8 mouse cellular contexts compared by ENCODE assay signal in the genomic region with DNA sequence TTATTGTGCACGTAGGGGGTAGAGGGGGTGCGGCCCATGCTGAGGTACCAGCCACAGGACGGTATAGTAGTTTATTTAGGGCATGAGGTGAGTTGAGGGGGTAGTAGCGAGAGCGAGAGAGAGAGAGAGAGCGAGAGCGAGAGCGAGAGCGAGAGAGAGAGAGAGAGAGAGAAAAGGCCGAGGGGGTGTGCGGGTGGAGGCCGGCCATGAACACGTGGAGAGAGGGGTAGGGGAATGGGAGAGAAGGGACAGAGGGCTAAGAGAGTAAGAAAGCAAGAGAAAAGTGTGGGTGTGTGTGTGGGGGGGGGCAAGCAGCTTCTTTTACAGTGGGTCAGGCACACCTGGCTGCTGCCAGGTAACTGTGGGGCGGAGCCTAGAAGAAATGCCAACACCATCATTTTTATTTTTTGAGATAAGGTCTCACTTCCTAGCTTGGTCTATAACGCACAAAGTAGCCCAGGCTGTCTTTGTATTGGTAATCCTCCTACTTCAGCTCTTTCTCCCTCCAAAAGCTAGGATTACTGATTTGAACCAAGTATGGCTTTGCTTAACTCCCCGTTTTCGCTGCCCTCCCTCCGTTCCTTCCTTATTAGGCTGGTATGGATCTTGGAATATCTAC. TPM values are rescaled to one million over a fixed set of nuclear protein-coding genes. Genes with fewer than 3 reads are reported as not detected.
DNase-seq lines count a peak whose midpoint lies in the region; ATAC-seq lines count a peak whose summit lies in the region.

No protein-coding gene starts in this region.

- peak overlapping the region; percentile 35 for H3K9ac ChIP-seq in heart, embryonic 16.5 days (ENCODE audit: low read length)
- 0 out of 2 replicates have a peak overlapping the region, but pooled peaks have one; percentile 28 for H3K9ac ChIP-seq in midbrain, embryonic 12.5 days (replicated peaks)

- H3K27me3 ChIP-seq in heart, embryonic 16.5 days (ENCODE audit: control insufficient read depth, insufficient read depth, low read length): no peaks in the 10 kb centered on the region
- no peaks in the 10 kb centered on the region for H3K27me3 ChIP-seq in hindbrain, embryonic 10.5 days (ENCODE audit: insufficient read depth, poor library complexity, severe bottlenecking)
- 0 out of 2 replicates have a peak, but pooled peaks cover 3% of the 10 kb centered on the region for H3K27me3 ChIP-seq in midbrain, embryonic 12.5 days

- H3K4me1 ChIP-seq in heart, embryonic 16.5 days (ENCODE audit: control insufficient read depth, insufficient read depth, low read length): peaks cover 25% of the 10 kb centered on the region
- H3K4me1 ChIP-seq in hindbrain, embryonic 10.5 days (replicated peaks): peaks cover 35% of the 10 kb centered on the region
- H3K4me1 ChIP-seq in midbrain, embryonic 12.5 days: peaks cover 32% of the 10 kb centered on the region

- ATAC-seq in heart, embryonic 16.5 days (replicated peaks; ENCODE audit: extremely low read depth, insufficient read depth, low FRiP score): no peak
- no peak; the same call in 1 of the 2 replicates for ATAC-seq in midbrain, embryonic 12.5 days (ENCODE audit: low FRiP score, low read depth)
- no peak for ATAC-seq in cerebellum, adult (ENCODE audit: insufficient number of reproducible peaks, low FRiP score, low TSS enrichment)

- no peak for DNase-seq in heart, postnatal 10 days
- DNase-seq in MN1 (ENCODE audit: low spot score): peak; percentile 47
- peak; percentile 20 for DNase-seq in hindbrain, embryonic 10.5 days (ENCODE audit: low spot score)
- no peak for DNase-seq in cerebellum, adult 8-10 months
- DNase-seq in gastrocnemius, postnatal 36 days: no peak

- H3K36me3 ChIP-seq in heart, embryonic 16.5 days (ENCODE audit: control insufficient read depth, insufficient read depth): peaks cover 7% of the 10 kb centered on the region
- peaks cover 26% of the 10 kb centered on the region for H3K36me3 ChIP-seq in hindbrain, embryonic 10.5 days
- peaks cover 7% of the 10 kb centered on the region for H3K36me3 ChIP-seq in midbrain, embryonic 12.5 days

- peak overlapping the region; percentile 65 for H3K4me2 ChIP-seq in heart, embryonic 16.5 days (ENCODE audit: low read depth, low read length)
- peak overlapping the region; percentile 98 for H3K4me2 ChIP-seq in midbrain, embryonic 12.5 days (replicated peaks)

- intact Hi-C loops in heart, postnatal 10 days (cut with DNase I): no loop called here
- intact Hi-C loops in gastrocnemius, postnatal 36 days (cut with DNase I): loop anchor here (2.0 kb wide), 1 partner anchor 19 kb away; a partner anchor contains a TSS

- WGBS in heart, embryonic 16.5 days: 27% methylated on average over 18 of the region's 18 CpGs
- 23% methylated on average over 18 of the region's 18 CpGs for WGBS in hindbrain, embryonic 10.5 days
- WGBS in midbrain, embryonic 12.5 days: 38% methylated on average over 18 of the region's 18 CpGs

- H3K4me3 ChIP-seq in heart, embryonic 16.5 days (ENCODE audit: low read length): peak overlapping the region; percentile 93
- H3K4me3 ChIP-seq in hindbrain, embryonic 10.5 days: peak overlapping the region; percentile 85
- H3K4me3 ChIP-seq in midbrain, embryonic 12.5 days: peak overlapping the region; percentile 92

- H3K27ac ChIP-seq in heart, embryonic 16.5 days (ENCODE audit: low read length): peak overlapping the region; percentile 66
- peak overlapping the region; percentile 85 for H3K27ac ChIP-seq in hindbrain, embryonic 10.5 days
- peak overlapping the region; percentile 70 for H3K27ac ChIP-seq in midbrain, embryonic 12.5 days (replicated peaks)

- H3K9me3 ChIP-seq in heart, embryonic 16.5 days (replicated peaks; ENCODE audit: control insufficient read depth, low read length): no peaks in the 10 kb centered on the region
- no peaks in the 10 kb centered on the region for H3K9me3 ChIP-seq in hindbrain, embryonic 10.5 days
- H3K9me3 ChIP-seq in midbrain, embryonic 12.5 days: no peaks in the 10 kb centered on the region

RNA-seq across cellular contexts. Expression of a gene that starts 0.5 kb away (rescaled TPM):
- 79.2 and 90.0 TPM in 2 replicates for polyA plus RNA-seq in heart, embryonic 16.5 days (2015; fragmentation: Nextera tagmentation; extraction: Ambion mirVana)
- 10 to 100 TPM; 35.3 to 42.5 TPM for total RNA-seq in heart, postnatal 10 days (2021)
- 105 and 120 TPM in 2 replicates for polyA plus RNA-seq in hindbrain, embryonic 10.5 days (2016; fragmentation: Nextera tagmentation; extraction: Ambion mirVana)
- polyA plus RNA-seq in midbrain, embryonic 12.5 days (2016; fragmentation: Nextera tagmentation; extraction: Ambion mirVana): 114 and 117 TPM in 2 replicates
- total RNA-seq in gastrocnemius, postnatal 36 days (2021): 10 to 100 TPM; 11.3 to 12.8 TPM

RNA-seq across cellular contexts. Expression of a gene that starts 3.3 kb away (rescaled TPM):
- polyA plus RNA-seq in heart, embryonic 16.5 days (2015; fragmentation: Nextera tagmentation; extraction: Ambion mirVana): 0.16 and 0.20 TPM in 2 replicates
- total RNA-seq in heart, postnatal 10 days (2021): 10 to 100 TPM; 20.5 to 22.3 TPM
- 0.65 and 0.78 TPM in 2 replicates for polyA plus RNA-seq in hindbrain, embryonic 10.5 days (2016; fragmentation: Nextera tagmentation; extraction: Ambion mirVana)
- polyA plus RNA-seq in midbrain, embryonic 12.5 days (2016; fragmentation: Nextera tagmentation; extraction: Ambion mirVana): 0.84 and 0.94 TPM in 2 replicates
- total RNA-seq in gastrocnemius, postnatal 36 days (2021): 1 to 10 TPM; 4.8 to 4.9 TPM

RNA-seq across cellular contexts. Expression of a gene that starts 19.9 kb away (rescaled TPM):
- polyA plus RNA-seq in heart, embryonic 16.5 days (2015; fragmentation: Nextera tagmentation; extraction: Ambion mirVana): 0.99 and 2.5 TPM in 2 replicates
- 1 to 10 TPM; 1.0 to 1.8 TPM for total RNA-seq in heart, postnatal 10 days (2021)
- polyA plus RNA-seq in hindbrain, embryonic 10.5 days (2016; fragmentation: Nextera tagmentation; extraction: Ambion mirVana): 1.1 and 2.3 TPM in 2 replicates
- 2.0 and 2.3 TPM in 2 replicates for polyA plus RNA-seq in midbrain, embryonic 12.5 days (2016; fragmentation: Nextera tagmentation; extraction: Ambion mirVana)
- under 1 TPM; 0.07 to 0.20 TPM for total RNA-seq in gastrocnemius, postnatal 36 days (2021)

RNA-seq across cellular contexts. Expression of a gene that starts 20.5 kb away (rescaled TPM):
- 64.5 and 77.7 TPM in 2 replicates for polyA plus RNA-seq in heart, embryonic 16.5 days (2015; fragmentation: Nextera tagmentation; extraction: Ambion mirVana)
- total RNA-seq in heart, postnatal 10 days (2021): 10 to 100 TPM; 79.6 to 85.0 TPM
- polyA plus RNA-seq in hindbrain, embryonic 10.5 days (2016; fragmentation: Nextera tagmentation; extraction: Ambion mirVana): 140 and 155 TPM in 2 replicates
- polyA plus RNA-seq in midbrain, embryonic 12.5 days (2016; fragmentation: Nextera tagmentation; extraction: Ambion mirVana): 126 and 132 TPM in 2 replicates
- total RNA-seq in gastrocnemius, postnatal 36 days (2021): 10 to 100 TPM; 43.3 to 45.5 TPM

RNA-seq across cellular contexts. Expression of a gene that starts 25.9 kb away (rescaled TPM):
- polyA plus RNA-seq in heart, embryonic 16.5 days (2015; fragmentation: Nextera tagmentation; extraction: Ambion mirVana): 0.05 and 0.11 TPM in 2 replicates
- not detected for total RNA-seq in heart, postnatal 10 days (2021)
- 0.05 and 0.11 TPM in 2 replicates for polyA plus RNA-seq in hindbrain, embryonic 10.5 days (2016; fragmentation: Nextera tagmentation; extraction: Ambion mirVana)
- polyA plus RNA-seq in midbrain, embryonic 12.5 days (2016; fragmentation: Nextera tagmentation; extraction: Ambion mirVana): 0.39 and 0.64 TPM in 2 replicates
- not detected for total RNA-seq in gastrocnemius, postnatal 36 days (2021)

Comparison
In these comparisons a context has a peak if more than half of its experiments do, and no peak if none do; other contexts are left out.
1. DNase-seq: peak in MN1 (single experiment) and hindbrain, embryonic 10.5 days (single experiment); none in heart, postnatal 10 days (0 of 2), cerebellum, adult 8-10 months (single experiment) and gastrocnemius, postnatal 36 days (0 of 2).
2. Peak in every context shown above with its lines, with median percentiles within 50 percentile points of each other: H3K27ac ChIP-seq and H3K4me3 ChIP-seq.